Mouse (Mus musculus): Measurements from ENCODE around the gene Cetn3. TPM values are rescaled to one million over a fixed set of nuclear protein-coding genes. Genes with fewer than 3 reads are reported as not detected.

Cetn3 gene
- polyA plus RNA-seq (2017; shearing (Covaris generic)): 146 TPM

DNA sequence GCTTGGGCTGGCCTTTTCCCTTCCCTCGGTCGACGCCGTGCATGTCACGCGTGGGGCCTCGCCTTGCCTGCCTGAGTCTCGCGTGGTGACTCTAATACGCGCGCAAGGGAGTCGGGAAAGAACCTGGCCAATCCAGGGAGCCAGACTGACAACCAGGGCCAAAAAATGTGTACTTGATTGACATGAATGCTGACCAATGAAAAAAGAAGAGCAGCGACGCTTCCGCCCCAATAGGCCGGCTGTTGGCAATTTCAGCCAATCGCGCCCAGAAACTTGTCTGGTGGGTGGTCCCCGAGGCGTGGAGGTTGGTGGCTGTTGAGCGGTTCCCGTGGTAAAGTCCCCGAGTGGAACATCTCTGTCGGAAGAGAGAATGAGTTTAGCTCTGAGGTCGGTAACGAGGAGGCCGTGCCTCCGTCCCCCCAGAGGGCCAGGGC, at the start of gene Cetn3:
Gene Cetn3 (plus strand): TSS at position 107 of the 434 bp plus-strand sequence.

Other genes with a start within 250 kb of the Cetn3 start
- gene Adgrv1, start 149.9 kb upstream of the Cetn3 start, polyA plus RNA-seq (2017; shearing (Covaris generic)): 2.9 TPM
- 43.9 TPM for gene Lysmd3, start 125.4 kb upstream of the Cetn3 start, polyA plus RNA-seq (2017; shearing (Covaris generic))
- 12.6 TPM for gene Polr3g, start 72.1 kb upstream of the Cetn3 start, polyA plus RNA-seq (2017; shearing (Covaris generic))
- gene Mblac2, start 71.7 kb upstream of the Cetn3 start, polyA plus RNA-seq (2017; shearing (Covaris generic)): 6.1 TPM